Mouse (Mus musculus): ENCODE data around the gene Gucy2c. TPM values are rescaled to one million over a fixed set of nuclear protein-coding genes. Genes with fewer than 3 reads are reported as not detected.
"Not testable (repeated sequence)": the region's sequence is repeated elsewhere in the genome, so short reads cannot be mapped to it uniquely, and the experiment has no call there.

Gene Gucy2c
- polyA plus RNA-seq, 1 experiment from 2014 or later, result 0.17 TPM

DNA sequence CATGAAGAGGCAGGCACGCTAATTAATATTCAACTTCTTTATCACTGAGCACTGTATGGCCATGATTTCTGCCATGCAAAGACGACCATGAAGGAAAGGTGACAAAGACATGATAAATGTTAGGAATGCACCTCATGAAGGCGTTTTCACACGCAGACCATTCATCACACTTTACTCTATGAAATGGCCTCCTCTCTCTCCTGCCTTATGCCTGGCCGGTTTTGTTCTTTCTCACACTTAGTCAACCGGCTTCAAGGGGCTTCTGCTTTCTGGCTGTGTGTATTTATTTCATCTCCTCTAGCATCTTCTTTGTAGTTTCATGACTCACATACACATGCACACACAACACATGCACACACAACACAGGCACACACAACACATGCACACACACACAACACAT lies 19.7 kb upstream of the Gucy2c start:
- Histone ChIP-seq H3K27ac (no peak overlapping the region), H3K9me3 (no peaks in the 10 kb centered on the region), H3K4me1 (peaks cover 13% of the 10 kb centered on the region), H3K36me3 (replicated peaks) (no peaks in the 10 kb centered on the region), H3K27me3 (no peaks in the 10 kb centered on the region), H3K4me2 (no peak overlapping the region), H3K9ac (no peak overlapping the region), H3K4me3 (replicated peaks) (no peak overlapping the region)
- ATAC-seq (ENCODE audit: low FRiP score), result no peak
- WGBS, result 81% methylated on average over 6 of the region's 6 CpGs

DNA sequence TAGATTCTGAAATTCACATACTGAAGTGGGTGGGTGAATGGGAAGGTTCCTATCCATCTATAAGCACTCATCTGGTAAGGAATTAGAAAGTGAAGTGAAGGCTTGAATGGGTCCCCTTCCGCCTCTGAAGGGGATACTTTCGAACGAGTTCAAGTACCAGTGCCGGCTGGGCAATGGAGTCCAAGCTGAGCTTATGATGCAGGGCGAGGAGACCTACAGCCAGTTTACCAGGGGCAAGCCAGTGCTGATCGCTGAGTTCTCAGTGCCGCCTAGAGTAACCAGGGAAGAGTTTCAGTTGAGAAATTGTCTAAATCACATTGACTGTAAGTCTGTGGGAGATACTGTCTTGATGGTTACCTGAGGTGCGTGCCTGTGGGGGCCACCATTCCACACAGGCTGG lies 19.1 kb upstream of the Gucy2c start:
- Histone ChIP-seq H3K4me2 (no peak overlapping the region), H3K4me3 (replicated peaks) (no peak overlapping the region), H3K27ac (no peak overlapping the region), H3K9me3 (no peaks in the 10 kb centered on the region), H3K36me3 (replicated peaks) (no peaks in the 10 kb centered on the region), H3K4me1 (peaks cover 13% of the 10 kb centered on the region), H3K27me3 (no peaks in the 10 kb centered on the region), H3K9ac (no peak overlapping the region)
- WGBS, result 91% methylated on average over 8 of the region's 8 CpGs
- ATAC-seq (ENCODE audit: low FRiP score), result no peak

DNA sequence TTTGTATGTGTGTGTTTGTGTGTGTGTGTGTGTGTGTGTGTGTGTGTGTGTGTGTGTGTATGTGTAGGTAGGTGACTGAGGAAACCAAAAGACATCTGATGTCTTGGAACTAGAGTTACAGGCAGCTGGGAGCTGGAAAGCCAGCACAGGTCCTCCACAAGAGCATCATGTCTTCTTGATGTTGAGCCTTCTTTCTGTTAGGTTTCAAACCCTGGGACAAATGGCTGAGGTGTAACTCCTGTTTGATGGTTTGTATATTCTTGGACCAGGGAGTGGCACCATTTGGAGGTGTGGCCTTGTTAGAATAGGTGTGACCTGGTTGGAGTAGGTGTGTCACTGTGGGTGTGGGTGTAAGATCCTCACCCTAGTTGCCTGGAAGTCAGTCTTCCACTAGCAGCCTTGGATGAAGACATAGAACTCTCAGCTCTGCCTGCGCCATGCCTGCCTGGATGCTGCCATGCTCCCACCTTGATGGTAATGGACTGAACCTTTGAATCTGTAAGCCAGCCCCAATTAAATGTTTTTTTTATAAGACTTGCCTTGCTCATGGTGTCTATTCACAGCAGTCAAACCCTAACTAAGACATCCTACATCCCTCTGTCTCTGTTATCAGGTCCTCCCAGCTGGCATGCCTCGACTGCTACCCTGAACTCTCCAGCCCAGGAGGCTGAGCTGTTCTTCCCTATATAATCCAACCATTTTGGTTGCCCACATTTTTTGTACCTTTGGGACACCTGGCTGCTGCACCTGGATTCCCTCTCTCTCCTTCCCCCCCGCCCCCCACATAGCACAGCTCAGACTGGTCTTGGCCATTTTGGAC lies 16.5 kb upstream of the Gucy2c start:
- H3K27ac ChIP-seq; ATAC-seq (ENCODE audit: low FRiP score); H3K9ac ChIP-seq; H3K4me2 ChIP-seq; H3K27me3 ChIP-seq; H3K36me3 ChIP-seq (replicated peaks); H3K9me3 ChIP-seq; H3K4me3 ChIP-seq (replicated peaks): not testable (repeated sequence)
- WGBS, result 90% methylated on average over 3 of the region's 3 CpGs
- H3K4me1 ChIP-seq, result peaks cover 13% of the 10 kb centered on the region

DNA sequence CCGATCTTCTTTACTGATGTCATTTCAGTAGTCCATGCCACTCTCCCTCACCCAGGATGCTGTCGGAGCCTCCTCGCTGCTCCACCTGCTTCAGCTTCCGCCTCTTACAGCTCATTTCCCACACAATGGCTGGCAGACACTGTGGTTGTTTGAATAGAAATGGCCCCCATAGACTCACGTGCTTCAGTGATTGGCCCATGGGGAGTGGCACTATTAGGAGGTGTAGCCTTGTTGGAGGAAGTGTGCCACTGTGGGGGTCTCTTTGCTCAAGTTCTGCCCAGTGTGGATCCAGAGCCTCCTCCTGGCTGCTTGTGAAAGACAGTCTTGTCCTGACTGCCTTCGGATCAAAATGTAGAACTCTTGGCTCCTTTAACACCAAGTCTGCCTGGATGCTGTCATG lies 14.3 kb upstream of the Gucy2c start:
- H3K4me2 ChIP-seq, result no peak overlapping the region
- H3K4me1 ChIP-seq, result peaks cover 9% of the 10 kb centered on the region
- peaks cover 7% of the 10 kb centered on the region; the same call in 1 of the 2 replicates for H3K27me3 ChIP-seq
- H3K36me3 ChIP-seq (replicated peaks), result no peaks in the 10 kb centered on the region
- no peak overlapping the region for H3K27ac ChIP-seq
- no peak overlapping the region for H3K4me3 ChIP-seq (replicated peaks)
- no peaks in the 10 kb centered on the region for H3K9me3 ChIP-seq
- no peak overlapping the region for H3K9ac ChIP-seq
- WGBS, result 51% methylated on average over 6 of the region's 6 CpGs
- no peak for ATAC-seq (ENCODE audit: low FRiP score)

DNA sequence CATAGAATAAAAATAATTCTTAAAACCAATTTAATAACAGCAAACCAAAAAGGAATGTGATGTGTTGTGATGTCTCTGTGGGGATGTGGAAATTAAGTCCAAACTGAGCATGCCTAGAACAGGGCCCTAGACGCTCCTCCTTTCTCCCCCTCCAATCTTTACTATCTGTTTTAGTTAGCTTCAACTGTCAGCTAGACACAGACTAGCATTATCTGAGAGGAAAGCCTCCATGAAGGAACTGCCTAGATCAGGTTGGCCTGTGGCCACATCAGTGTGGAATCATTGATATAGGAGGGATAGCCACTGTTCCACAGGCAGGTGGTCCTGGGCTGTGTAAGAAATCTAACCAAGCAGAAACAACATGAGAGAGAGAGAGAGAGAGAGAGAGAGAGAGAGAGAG lies 13.5 kb upstream of the Gucy2c start:
- Histone ChIP-seq H3K4me2 (no peak overlapping the region), H3K9ac (no peak overlapping the region), H3K36me3 (replicated peaks) (no peaks in the 10 kb centered on the region), H3K9me3 (no peaks in the 10 kb centered on the region), H3K4me1 (peaks cover 9% of the 10 kb centered on the region), H3K4me3 (replicated peaks) (no peak overlapping the region), H3K27me3 (peaks cover 7% of the 10 kb centered on the region; the same call in 1 of the 2 replicates), H3K27ac (no peak overlapping the region)
- no peak for ATAC-seq (ENCODE audit: low FRiP score)
- WGBS, result 59% methylated on average over 1 of the region's 1 CpGs

DNA sequence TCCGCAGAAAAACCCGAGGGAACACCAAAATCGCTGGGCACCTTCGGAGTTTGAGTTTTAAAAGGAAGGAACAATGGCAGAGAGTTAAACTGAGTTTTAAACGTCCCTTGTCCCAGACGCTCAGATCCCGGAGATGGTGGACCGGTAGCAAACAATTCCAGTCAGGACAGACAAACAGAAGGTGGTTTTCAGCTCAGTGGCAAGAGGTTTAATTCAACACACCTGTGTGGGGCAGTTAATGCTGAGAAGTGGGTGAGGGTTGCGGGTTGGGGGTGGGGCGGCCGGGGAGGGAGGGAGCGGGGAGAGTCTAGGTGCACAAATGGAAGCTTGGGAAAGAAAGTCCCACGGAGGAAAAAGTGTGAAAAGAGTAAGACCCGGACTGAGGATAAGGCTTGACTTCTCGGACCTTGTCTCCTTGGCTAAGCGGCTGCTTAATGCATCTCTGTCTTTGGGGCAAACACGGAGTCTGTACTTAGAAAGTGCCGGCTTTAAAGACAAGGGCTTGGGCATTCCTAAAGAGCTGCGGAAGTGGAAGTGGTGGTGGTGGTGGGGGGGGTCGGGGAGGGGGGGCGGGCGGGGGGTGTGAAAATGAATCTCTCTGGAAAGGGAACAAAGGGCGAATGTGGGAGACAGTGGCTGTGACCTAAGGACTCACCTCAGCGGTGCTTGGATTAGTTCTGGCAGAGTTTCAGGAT lies 12.4 kb upstream of the Gucy2c start:
- WGBS, result 1% methylated on average over 24 of the region's 24 CpGs
- H3K27ac ChIP-seq, result no peak overlapping the region
- 0 out of 2 replicates have a peak, but pooled peaks have one; percentile 41 for ATAC-seq (ENCODE audit: low FRiP score)
- peaks cover 9% of the 10 kb centered on the region for H3K4me1 ChIP-seq
- H3K27me3 ChIP-seq, result peaks cover 7% of the 10 kb centered on the region; the same call in 1 of the 2 replicates
- H3K36me3 ChIP-seq (replicated peaks), result no peaks in the 10 kb centered on the region
- peak overlapping the region; percentile 40 for H3K4me3 ChIP-seq (replicated peaks)
- no peaks in the 10 kb centered on the region for H3K9me3 ChIP-seq
- H3K9ac ChIP-seq, result peak overlapping the region; percentile 50
- peak overlapping the region; percentile 70 for H3K4me2 ChIP-seq

DNA sequence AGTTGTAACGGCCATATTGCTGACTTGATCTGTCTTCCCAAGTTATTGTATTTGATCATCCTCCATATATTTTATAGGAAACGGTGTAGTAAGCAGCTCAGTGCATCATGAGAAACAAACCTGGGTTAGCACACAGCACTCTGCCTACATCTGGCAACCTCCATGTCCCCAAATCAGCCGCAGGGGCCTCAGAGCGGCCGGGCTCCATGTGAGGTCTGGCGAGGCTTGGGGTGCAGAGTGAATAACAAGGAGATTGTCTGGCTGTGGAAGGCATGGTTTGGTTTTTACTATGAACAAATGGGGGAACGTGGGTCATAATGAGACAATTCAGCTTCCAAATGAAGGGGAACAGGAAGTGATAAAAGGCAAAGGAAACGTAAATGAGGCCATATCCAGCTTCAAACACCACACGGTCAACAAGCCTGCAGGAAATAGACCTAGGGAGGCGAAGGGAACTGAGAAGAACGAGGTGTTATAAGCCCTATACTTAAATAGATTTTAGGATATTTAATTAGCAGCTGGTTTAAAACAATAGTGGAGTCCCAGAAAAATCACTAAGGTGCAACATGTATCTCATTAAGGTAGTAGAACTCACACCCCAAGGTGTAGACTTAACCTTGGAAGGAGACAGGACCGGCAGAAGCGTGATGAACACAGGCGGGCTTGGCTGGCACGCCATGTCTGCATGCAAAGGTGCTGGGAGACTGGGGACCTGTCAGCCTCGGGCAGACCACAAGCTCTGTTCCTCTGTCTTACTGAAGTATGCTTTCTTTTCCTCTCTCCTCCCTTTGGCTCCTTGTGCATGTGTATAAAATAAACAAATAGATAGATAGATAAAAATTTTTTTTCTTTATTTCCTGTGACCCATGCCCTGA lies 11.6 kb upstream of the Gucy2c start:
- H3K4me1 ChIP-seq, result peaks cover 9% of the 10 kb centered on the region
- peak overlapping the region; percentile 70 for H3K4me2 ChIP-seq
- H3K9me3 ChIP-seq, result no peaks in the 10 kb centered on the region
- H3K9ac ChIP-seq, result no peak overlapping the region
- no peak overlapping the region for H3K27ac ChIP-seq
- H3K4me3 ChIP-seq (replicated peaks), result peak overlapping the region; percentile 40
- H3K27me3 ChIP-seq, result peaks cover 7% of the 10 kb centered on the region; the same call in 1 of the 2 replicates
- 25% methylated on average over 16 of the region's 16 CpGs for WGBS
- ATAC-seq (ENCODE audit: low FRiP score), result no peak
- H3K36me3 ChIP-seq (replicated peaks), result no peaks in the 10 kb centered on the region

DNA sequence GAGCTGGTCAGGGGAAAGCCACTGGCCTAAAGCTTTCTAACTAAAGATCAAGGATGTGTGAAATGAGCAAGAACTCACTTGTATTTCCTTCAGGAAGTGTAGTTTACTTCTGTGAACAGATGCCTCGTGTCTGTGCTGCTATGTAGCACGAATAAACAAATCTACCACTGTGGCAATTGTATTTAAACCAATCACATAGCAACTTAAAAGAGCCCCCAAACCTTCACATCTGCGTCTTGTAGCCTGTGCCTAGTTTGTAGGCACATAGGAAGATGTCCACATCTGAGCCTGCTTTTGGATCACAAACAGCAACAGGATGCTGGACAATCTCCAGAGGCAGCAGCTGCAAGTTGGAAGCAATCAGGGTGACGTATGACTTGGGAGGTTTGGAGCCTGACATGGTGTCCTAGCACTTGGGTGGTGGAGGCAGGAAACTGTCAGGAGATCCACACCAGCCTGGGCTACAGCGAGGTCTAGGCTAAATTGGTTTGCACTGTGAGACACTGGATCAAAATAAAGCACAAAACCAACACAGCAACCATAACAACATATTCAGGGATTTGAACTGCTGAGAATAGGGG lies 7.9 kb upstream of the Gucy2c start:
- Histone ChIP-seq H3K27me3 (peaks cover 7% of the 10 kb centered on the region; the same call in 1 of the 2 replicates), H3K9me3 (no peaks in the 10 kb centered on the region), H3K4me3 (replicated peaks) (no peak overlapping the region), H3K4me1 (peaks cover 9% of the 10 kb centered on the region), H3K9ac (no peak overlapping the region), H3K36me3 (replicated peaks) (no peaks in the 10 kb centered on the region), H3K4me2 (no peak overlapping the region), H3K27ac (no peak overlapping the region)
- ATAC-seq (ENCODE audit: low FRiP score), result no peak
- 83% methylated on average over 5 of the region's 5 CpGs for WGBS

DNA sequence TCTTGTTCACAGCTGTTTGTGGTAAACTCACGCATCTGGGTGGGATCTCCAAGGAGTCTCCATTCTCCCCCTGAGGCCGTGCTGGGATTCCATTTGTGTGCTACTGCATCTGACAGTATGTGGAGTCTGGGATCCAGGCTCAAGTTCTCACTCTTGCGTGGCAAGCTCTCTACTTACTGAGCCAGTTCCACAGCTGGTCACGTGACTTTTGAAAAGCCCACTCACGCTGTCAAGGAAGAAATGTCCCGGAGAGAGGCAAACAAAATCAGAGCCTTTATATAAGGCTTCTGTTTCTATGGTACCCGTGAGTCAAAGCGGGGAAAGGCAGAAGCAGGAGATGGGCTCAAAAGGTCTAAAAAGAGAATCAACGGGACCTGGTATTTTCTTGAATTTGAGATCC lies 1.2 kb upstream of the Gucy2c start:
- WGBS, result 81% methylated on average over 9 of the region's 9 CpGs
- Histone ChIP-seq H3K4me3 (replicated peaks) (no peak overlapping the region), H3K27ac (no peak overlapping the region), H3K4me1 (no peaks in the 10 kb centered on the region), H3K36me3 (replicated peaks) (no peaks in the 10 kb centered on the region), H3K4me2 (no peak overlapping the region), H3K9me3 (no peaks in the 10 kb centered on the region), H3K9ac (no peak overlapping the region), H3K27me3 (no peaks in the 10 kb centered on the region)
- ATAC-seq (ENCODE audit: low FRiP score), result no peak

DNA sequence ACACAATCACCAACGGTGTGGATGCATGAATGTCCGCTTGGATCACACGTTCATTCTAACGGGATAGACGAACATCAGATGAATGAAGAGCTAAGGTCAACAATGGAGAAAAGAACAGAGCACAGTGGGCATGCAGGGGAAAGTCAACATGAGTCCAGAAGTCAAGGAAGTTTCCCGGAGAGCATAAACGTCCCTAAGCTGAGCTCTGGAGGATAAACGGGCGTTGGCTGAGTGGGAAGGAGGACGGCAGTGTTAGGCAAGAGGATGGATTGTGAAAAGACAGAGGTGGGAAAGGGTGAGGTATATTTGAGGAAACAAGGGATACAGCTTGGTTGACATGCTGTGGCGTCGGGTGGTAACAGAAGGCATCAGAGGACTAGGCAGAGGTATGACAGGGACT lies 581 bp upstream of the Gucy2c start:
- Histone ChIP-seq H3K4me1 (no peaks in the 10 kb centered on the region), H3K9ac (no peak overlapping the region), H3K9me3 (no peaks in the 10 kb centered on the region), H3K27me3 (no peaks in the 10 kb centered on the region), H3K36me3 (replicated peaks) (no peaks in the 10 kb centered on the region), H3K27ac (no peak overlapping the region), H3K4me3 (replicated peaks) (no peak overlapping the region), H3K4me2 (no peak overlapping the region)
- 85% methylated on average over 12 of the region's 12 CpGs for WGBS
- ATAC-seq (ENCODE audit: low FRiP score), result no peak

DNA sequence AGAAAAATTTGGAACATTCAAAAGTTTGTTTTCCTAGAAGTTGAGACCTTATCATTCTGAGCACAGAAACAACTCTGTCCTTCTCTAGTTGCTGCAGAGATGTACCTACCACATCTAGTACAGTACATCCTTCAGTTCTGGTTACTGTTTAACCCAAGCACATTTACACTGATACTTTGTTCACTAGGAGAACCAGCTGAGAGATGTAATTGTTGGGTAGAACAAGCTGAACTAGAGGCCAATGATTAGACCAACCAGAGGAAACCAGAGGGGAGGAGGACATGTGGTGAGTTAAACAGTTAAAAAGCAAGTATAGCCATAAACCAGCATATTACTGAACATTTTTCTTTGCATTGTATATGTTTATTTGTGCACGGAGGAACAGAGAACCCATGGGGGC lies 5.2 kb downstream of the Gucy2c start:
- 88% methylated on average over 1 of the region's 1 CpGs for WGBS
- H3K27ac ChIP-seq, result no peak overlapping the region
- no peak for ATAC-seq (ENCODE audit: low FRiP score)

DNA sequence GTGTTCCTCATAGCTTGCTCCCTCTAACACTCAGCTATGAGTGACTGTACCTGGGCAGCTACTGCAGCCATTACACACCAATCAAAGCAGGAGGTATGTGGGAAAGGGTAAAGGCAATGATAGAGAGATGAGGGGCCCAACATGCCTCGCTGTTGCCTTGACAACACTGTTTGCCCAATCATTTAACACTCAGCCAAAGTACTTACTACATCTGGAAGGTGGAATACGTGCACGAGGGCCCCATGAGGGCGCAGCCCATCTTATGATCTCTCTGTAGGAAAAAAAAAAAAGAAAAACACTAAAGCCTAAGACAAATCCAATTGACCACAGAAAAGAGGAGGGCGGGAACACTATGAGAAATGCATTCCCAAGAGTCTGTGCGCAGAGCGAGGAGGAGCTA lies 11.7 kb downstream of the Gucy2c start:
- Histone ChIP-seq H3K4me3 (replicated peaks) (no peak overlapping the region), H3K4me2 (no peak overlapping the region), H3K27me3 (no peaks in the 10 kb centered on the region), H3K27ac (no peak overlapping the region), H3K4me1 (no peaks in the 10 kb centered on the region), H3K36me3 (replicated peaks) (no peaks in the 10 kb centered on the region), H3K9ac (no peak overlapping the region), H3K9me3 (no peaks in the 10 kb centered on the region)
- 88% methylated on average over 7 of the region's 7 CpGs for WGBS
- ATAC-seq (ENCODE audit: low FRiP score), result no peak

More for the DNA sequence above, 5.2 kb downstream of the Gucy2c start:
- H3K27me3 ChIP-seq, result no peaks in the 10 kb centered on the region
- no peak overlapping the region for H3K4me3 ChIP-seq (replicated peaks)
- H3K9ac ChIP-seq, result no peak overlapping the region
- no peak overlapping the region for H3K4me2 ChIP-seq
- H3K36me3 ChIP-seq (replicated peaks), result no peaks in the 10 kb centered on the region
- no peaks in the 10 kb centered on the region for H3K4me1 ChIP-seq
- H3K9me3 ChIP-seq, result no peaks in the 10 kb centered on the region

Data from forebrain, embryonic 12.5 days (tissue).